Mouse (Mus musculus): ENCODE measurements around the gene Evl.

The Evl gene

DNA sequence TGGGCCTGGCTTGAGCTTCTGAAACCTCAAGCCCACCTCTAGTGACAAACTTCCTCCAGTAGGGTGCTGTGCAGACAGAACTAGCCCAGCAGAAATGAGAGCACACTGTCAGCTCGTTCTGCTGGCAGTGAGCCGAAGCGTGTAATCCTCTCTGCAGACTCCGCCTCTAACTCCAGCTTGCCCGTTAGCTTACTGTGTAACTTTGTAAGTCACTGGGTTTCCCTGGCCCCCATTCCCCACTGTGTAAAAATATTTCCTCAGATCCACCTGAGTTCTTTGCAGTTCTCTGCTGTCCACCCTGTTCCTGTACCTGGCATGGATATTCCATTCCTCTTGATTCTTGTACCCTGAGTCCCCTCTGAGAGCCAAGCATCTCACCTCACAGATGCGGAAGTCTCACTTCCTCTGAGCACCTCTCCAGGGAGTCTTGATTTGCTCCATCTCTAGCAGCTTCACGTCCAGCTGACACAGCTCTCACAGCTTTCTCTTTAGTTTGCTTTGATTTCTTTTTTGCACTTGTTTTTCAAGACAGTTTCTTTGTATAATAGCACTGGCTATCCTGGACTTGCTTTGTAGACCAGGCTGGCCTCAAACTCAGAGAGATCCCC is 96.6 kb downstream of the Evl start:
- DNase-seq (ENCODE audit: low spot score in 2 of 2), result no peak

DNA sequence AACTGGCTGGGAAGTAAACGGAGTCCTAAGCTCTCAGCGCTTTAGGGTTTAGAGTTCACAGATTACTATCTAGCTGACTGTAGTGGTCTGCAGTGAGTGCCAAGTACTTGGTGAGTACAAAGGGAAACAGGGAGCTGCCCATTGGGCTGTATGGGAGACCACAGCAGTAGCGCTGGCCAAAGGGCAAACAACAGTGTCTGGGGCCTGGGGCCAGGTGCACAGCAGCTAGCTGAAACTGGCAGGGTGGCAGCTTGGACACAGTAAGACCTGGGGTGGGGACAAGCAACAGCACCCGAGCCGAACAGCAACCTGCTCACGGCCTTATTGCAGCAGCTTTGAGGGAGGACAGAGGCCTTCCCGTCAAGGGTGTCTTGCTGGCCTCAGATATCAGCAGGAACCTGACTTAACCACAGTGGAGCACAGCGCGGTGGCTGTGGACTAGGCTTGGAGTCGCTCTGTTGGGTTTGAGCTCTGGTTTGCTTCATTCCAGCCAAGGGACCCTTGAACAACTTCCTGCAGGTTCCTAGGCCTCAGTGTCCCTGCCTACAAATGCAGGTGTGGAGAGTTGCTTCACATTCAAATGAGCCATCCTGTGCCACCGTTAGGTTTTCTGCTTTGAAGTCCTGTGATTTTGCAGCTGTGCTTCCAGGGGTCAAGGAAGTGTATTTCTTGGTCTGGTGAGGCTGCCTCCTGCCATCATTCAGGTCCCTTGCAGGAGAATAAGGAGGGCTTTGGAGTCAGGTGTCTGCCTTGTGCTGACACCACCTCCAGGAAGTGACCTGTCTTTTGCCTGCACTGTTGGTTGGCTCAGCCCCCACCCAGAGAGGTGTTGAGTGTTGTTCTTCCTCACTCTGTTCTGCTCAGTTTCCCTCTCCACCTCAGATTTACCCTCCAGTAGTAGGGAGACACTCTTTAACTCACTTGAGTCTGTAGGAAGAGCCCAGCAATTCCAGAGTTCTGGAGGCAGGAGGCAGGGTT is 99.1 kb downstream of the Evl start:
- no peak for DNase-seq (ENCODE audit: low spot score in 2 of 2)

DNA sequence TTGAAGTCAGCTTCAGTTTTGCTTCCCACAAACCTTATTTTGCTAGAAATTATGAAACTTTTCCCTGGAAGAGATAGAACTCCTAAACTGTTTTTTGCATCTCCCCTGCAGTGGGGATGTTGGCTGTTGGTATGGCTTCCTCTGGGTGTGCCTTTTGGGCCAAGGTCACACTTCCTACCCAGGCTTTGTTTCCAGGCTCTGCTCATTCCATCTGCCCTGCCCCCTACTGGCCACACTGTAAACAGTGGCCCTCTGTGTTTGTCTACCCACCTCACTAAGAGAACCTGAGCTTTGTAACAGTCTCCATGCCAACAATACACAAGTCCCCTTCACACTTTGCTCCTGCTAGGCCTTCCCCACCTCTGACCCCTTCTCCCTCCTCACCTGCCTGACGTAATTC is 102.8 kb downstream of the Evl start:
- no peak for DNase-seq (ENCODE audit: low spot score in 2 of 2)

DNA sequence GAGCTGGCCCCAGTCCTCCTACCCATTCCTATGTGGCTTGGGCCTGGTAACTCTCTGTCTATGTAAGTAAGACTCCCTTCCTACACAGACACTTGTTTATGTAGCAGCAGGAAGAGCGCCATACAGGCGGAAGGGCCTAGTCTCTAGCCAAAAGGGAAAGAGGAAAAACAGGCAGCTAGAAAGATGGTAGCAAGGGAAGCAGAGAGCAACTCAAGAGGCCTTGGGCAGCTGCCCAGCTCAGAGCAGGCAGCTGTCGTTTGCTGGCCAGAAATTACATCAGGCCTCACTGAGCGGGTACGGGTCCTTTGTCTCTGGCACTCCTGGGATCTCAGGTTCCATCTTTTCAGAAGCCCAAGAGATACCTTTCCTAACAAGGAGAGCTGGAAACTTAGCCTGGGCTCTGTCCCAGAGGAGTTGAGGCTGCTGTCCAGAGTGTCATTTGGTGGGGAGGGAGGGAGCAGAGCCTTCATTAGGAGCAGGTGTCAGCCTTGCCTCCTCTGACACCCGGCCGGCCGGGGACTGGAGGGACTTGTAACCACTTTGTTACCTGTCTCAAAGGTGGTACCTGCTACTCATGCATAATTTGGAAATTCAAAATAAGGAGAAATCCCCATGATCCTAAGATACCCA is 114.2 kb downstream of the Evl start:
- DNase-seq (ENCODE audit: low spot score in 2 of 2), result no peak

DNA sequence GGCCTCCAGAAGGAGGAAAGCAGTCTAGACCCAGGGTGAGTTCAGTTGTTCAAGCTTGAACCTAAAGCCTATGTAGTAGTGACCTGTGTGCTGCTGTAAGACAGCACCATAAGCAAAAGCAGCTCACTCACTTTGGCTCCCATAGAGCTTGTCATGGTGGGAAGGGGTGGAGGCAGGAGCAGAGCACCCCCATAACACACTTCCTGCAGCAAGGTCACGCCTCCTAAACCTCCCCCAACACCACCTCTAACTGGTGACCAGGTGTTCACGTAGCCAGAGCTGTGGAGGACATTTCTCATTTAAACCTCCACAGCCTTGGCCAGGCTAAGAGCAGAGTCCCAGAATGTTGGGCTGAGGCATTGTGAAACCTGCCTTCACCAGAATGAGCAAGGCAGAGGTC is 117.0 kb downstream of the Evl start:
- no peak for DNase-seq (ENCODE audit: low spot score in 2 of 2)

DNA sequence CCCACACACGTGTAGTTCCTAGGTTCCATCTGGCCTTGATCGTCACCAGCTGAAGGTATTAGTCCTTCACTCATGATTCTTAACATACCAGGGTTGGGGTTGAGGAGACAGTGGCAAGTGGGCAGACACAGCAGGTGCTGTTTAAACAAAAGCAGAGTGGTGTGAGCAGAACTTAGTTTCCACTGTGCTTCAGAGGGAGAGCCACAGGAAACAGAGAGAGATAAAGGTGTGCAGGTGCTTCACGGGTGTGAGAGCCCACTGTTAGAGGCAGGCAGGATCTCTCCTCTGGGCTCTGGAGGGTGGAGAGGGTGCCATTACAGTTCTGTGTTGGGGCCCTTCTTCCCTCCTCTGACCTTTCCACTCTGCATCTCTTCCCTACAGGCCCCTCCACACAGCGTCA is 118.4 kb downstream of the Evl start:
- no peak for DNase-seq (ENCODE audit: low spot score in 2 of 2)

DNA sequence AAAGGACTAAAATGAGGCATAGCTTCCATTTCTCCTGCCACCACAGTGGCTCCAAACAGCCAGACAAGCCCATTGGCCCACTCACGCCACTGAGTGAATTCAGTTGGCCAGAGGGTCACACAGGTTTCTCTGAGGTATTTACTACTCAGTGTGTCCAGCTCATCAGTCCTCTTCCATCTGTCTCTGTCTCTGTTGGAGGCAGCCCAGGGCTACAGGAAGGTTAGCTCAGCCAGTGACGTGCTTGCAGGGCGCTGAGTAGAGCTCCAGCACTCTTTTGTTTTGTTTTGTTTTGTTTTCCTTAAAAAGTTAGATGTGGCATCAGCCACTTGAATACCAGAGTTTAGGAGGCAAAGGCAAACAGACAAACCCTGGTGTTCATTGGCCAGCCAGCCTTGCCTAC is 119.0 kb downstream of the Evl start:
- no peak for DNase-seq (ENCODE audit: low spot score in 2 of 2)

DNA sequence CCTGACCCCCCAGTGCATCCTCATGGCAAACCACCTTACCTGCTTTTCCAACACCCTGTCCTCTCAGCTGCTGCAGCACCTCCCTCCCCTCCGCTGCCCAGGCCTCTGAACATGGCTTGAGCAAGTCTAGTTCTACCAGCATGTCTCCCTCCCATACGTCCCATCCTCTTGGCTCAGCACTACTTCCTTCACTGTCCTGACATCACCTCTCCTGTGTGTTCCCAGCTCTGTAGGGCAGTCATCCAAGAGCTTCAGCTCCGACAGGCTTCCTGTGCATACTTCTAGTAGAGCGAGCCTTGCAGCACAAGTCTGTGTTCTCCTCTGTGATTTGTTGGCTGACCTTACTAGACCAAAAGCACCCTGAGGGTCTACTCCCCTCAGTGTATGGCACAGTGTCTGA is 120.0 kb downstream of the Evl start:
- DNase-seq (ENCODE audit: low spot score in 2 of 2), result peak; percentile 39 to 68

DNA sequence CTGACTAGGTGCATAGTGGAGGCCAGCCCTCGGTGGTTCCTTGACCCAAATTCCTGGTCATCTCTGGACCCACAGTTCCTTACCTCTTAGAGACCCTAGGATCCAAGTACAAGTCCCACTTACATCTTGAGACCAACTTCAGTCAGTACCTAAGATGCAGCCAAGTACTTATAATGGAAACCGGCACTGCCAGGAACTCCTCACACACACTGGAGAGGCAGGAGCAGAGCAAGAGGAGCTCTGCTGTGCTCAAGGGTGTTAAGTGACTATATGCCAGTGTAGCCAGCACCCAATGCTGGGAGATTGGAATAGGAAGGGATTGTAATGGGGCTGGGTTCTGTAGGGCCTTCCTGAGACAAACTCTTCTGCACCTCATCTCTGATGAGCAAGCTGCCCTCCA is 120.4 kb downstream of the Evl start:
- no peak for DNase-seq (ENCODE audit: low spot score in 2 of 2)

DNA sequence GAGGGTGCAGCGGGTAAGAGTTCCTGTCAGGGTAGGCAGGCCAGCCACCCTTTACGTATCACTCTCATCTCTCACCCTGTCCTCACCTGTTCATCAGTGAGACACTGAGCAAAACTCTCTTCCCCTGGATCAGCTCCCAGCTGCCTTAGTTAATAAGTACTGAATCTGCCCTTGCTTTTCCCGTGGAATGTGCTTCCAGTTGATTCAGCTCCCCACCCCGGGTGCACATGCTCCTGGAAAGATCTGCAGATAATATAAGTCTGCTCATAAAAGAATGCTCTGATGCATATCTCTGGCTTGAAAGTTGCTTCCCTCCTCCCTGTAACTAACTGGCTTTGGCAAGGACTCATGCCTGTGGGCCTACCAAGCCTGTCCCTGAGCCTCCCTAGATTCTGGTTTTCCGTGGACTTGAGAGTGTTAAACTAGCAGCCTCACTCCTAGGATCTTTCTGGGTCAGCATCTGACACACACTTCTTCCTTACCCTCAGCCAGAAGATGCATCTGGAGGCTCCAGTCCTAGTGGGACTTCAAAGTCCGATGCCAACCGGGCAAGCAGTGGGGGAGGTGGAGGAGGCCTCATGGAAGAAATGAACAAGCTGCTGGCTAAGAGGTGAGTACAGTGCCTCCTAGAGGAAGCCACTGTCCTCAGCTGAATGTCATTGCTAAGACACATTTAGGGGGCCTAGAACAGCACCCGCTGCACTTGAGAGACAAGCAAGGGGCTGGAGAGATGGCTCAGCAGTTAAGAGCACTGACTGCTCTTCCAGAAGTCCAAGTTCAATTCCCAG is 121.3 kb downstream of the Evl start:
- no peak for DNase-seq (ENCODE audit: low spot score in 2 of 2)

DNA sequence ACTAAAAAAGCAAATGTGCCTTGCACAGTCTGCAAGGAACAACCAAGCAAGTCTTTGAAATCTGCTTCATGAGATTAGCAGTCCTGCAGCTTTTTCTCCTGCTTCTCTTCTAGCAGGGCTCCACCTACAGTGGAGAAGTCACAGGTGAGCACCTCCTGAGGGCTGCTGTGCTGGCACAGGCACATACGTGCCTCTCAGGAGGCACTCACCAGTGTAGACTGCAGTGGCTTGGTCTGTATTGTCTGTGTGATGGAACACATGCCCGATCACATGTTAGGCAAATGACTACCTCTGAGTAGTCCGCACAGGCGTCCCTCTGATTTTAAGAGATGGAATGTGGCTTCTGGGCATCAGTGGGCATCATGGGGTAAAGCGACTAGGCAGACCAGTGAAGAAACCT is 122.6 kb downstream of the Evl start:
- DNase-seq (ENCODE audit: low spot score in 2 of 2), result no peak

DNA sequence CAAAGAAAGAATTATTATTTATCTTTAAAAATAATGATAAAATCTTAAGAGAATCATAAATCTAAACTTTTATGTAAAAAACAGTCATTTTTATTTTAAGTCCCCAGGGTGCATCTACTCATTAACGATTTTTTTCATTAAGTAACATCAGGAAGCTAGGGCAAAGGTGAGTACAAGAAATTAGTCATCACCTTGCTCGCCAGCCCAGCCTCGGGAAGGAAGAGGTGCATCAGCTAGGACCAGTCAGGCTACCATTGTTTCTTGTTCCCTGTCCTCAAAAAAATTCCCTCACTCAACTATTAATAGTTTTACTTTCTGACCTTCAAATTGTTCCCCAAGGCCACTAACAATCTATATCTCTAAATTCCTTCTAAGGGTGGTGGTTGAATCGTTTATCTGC is 123.8 kb downstream of the Evl start:
- DNase-seq (ENCODE audit: low spot score in 2 of 2), result no peak

DNA sequence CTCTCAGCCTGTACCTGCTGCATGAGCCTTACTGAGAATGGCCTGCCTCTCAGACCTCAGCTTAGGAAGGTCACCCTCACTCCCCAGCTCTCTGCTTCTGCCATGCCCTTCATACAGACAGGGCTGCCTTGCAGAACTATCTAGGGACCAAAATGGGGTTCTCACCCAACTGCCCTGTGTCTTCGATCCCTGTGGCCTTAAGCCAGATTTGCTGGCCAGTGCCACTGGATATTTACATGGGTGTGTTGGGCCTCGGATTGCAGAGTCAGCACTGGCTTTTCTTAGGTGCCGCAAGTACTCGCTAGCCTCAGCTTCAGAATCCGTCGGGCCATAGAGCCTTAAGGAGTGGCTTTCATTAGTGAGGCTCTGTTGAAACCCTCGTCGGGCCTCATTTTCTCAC is 126.3 kb downstream of the Evl start:
- DNase-seq (ENCODE audit: low spot score in 2 of 2), result no peak

DNA sequence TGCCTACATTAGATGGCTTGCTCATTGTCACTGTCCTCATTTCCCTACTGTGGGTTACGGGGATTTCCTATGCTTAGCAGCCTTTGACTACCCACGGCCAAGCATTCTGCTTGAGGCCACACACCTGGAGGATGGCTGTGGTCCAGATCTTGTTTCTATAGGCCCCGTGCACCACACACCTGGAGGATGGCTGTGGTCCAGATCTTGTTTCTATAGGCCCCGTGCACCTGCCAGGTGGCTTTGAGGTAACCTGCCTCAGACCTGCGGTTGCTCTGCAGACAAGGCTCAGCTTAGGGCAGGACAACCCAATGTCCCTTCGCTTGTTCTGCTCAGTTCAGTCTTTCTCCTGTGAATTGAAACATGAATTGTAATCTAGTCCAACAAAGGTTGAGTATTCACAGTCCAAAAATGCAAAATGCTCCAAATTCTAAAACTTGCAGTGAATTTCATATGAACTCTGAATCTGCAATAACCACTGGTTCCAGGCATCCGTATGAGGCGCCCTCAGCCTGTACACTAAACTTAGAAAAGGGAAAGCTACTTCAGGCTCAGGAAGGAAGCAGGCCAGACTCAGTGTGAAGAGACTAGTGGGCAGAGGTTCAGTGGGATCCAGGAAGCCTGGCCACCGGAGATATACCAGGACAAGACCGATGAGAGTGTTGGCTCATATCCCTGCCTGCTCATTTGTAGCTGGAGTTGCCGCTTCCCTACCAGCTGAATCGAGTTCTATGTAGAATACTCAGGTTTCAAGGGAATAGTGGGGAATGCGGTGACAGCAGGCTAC is 127.9 kb downstream of the Evl start:
- peak in 1 of 2 experiments; percentile 41 for DNase-seq (ENCODE audit: low spot score in 2 of 2)

DNA sequence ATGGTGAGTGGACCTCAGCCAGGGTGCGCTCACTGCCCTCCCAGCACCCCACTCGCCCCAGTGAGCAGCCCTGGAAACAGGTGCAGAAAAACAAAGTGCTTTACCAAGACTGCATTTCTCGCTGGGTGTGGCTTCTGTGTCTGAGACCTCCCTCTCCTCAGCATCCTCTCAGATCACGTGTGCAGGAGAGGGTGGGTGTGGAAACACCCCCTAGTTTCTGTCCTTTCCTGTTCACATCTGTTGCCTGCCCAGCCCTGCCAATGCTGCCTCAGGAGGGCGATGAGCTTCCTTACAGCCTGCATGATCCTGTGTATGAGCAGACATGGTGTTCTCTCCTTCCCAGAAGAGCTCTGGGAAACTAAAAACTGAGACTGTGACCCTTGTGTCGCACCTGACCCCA is 131.9 kb downstream of the Evl start:
- DNase-seq (ENCODE audit: low spot score in 2 of 2), result peak in 1 of 2 experiments; percentile 30

DNA sequence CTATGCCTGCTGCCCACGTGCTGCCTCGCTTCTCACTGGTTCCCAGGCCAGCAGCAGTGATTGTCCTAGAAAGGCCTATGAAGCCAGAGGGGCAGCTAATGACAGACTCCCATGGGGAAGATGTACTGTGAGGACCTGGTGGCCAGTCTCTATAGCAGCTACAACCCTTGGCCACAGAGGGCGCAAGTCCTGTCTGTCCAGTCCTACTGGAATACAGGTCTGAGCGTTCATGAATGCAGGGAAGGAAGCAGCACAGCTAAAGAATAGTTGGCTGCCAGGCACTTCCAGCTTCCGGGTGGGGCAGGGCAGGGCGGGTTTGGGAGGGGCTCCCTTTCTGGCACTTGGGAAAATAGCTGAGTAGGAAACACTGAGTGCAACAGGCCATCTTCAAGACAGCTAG is 132.4 kb downstream of the Evl start:
- no peak for DNase-seq (ENCODE audit: low spot score in 2 of 2)

DNA sequence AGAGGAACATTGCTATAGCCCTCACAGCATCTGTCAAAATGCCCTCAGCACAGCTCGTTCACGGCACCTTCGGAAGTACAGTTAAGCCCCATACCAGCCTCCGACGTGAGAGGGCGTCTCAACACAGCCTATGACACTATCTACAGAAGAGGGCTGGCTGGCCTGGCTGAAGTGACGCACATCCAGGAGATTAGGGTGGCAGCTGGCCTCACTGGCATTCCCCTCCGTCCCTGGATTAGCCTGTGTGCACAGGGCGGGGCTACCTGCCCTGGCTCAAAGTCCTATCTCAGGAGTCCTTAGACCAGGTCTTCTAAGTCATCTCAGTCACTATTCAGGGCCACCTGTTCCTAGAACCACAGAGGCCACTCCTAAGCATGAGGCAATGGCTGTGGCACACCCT is 134.6 kb downstream of the Evl start:
- no peak for DNase-seq (ENCODE audit: low spot score in 2 of 2)

DNA sequence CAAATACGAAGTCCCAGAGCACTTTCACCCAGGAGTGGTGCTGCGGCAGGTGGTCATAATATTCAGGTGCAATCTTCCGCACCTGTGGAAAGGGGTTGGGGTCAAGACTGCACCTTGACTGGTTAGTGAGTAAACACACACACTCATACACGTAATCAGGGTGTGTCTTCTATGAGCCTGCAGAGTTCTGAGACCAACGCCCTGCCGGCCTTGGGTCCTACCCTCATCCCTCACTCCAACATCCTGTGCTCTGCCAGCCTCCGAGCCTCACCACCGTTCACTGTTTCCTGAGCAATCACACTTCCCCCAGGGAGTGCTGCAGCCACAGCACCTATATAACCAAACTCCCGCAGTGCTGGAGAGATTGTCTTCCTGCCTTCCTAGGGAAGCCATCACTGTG is 136.0 kb downstream of the Evl start:
- DNase-seq (ENCODE audit: low spot score in 2 of 2), result no peak

DNA sequence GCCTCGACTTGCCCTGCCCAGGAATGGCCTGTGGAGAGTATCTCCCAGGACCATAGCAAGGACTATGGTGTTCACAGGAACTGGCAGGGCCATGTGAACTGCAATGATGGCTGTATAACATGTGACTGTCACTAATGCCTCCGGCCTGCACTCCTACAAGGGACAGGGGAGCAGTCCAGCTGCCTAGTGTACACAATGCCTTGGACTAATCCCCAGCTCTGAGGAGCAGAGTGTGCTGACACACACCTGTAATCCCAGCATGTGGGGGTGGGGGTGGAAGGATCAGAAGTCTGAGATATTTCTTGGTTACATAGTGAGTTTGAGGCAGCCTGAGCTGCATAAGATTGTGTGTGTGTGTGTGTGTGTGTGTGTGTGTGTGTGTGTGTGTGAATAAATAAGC is 139.1 kb downstream of the Evl start:
- no peak for DNase-seq (ENCODE audit: low spot score in 2 of 2)

DNA sequence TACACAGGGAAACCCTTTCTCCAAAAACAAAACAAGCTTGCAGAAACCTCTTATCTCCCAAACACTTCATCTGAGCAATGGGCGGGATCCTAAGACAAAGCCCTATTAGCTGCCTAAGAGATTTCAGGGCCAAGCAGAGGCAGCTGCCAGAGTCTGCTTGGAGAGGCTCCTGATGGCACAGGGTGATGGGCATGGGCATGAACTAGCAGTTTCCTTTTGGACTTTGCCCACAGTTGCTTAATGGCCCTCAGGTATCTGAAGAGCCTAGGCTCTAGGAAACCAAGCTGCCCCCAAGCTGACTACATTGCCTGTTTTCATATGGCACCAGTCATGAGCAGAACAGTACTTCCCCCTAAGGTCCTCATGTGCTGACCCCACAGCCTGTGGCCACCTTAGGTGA is 139.7 kb downstream of the Evl start:
- no peak for DNase-seq (ENCODE audit: low spot score in 2 of 2)

Data from right cerebral cortex, postnatal 36 days (tissue).